Mouse (Mus musculus) natural killer cell, adult 2 months (primary cell): Measurements from ENCODE around the gene Dzip1l.
"Not testable (repeated sequence)": the region's sequence is repeated elsewhere in the genome, so short reads cannot be mapped to it uniquely, and the experiment has no call there.

Experiments used
- DNase-seq, 2 experiments: peaks; one replicate each; pipeline ENCODE4 v3.0.0; 2022; ENCODE audit warnings: low spot score in 2 of 2

Gene Dzip1l

GRCm38 (mm10) chr9:99629281-99630011 lies at the start of gene Dzip1l:
TSS of gene Dzip1l (plus strand) at chr9:99629496.
- DNase-seq: no peak

- peak; percentile 8 to 26 for DNase-seq
Observed at GRCm38 (mm10) chr9:99580655-99581054, 48.6 kb upstream of the Dzip1l start.

GRCm38 (mm10) chr9:99587505-99588202 lies 41.6 kb upstream of the Dzip1l start:
- peak; percentile 28 to 46 for DNase-seq

GRCm38 (mm10) chr9:99591144-99591543 lies 38.2 kb upstream of the Dzip1l start:
- DNase-seq: no peak

- DNase-seq: not testable (repeated sequence)
Observed at GRCm38 (mm10) chr9:99599127-99599526, 30.2 kb upstream of the Dzip1l start.

GRCm38 (mm10) chr9:99603566-99603965 lies 25.7 kb upstream of the Dzip1l start:
- DNase-seq: no peak

- no peak for DNase-seq
Observed at GRCm38 (mm10) chr9:99612202-99612601, 17.1 kb upstream of the Dzip1l start, which contains the start of gene A4gnt. TSS of gene A4gnt (plus strand) at chr9:99612502.

- DNase-seq: no peak
Observed at GRCm38 (mm10) chr9:99619688-99620087, 9.6 kb upstream of the Dzip1l start.

- no peak for DNase-seq
Observed at GRCm38 (mm10) chr9:99620196-99620595, 9.1 kb upstream of the Dzip1l start.

- DNase-seq: no peak
Observed at GRCm38 (mm10) chr9:99622034-99622433, 7.3 kb upstream of the Dzip1l start.

GRCm38 (mm10) chr9:99622966-99623365 lies 6.3 kb upstream of the Dzip1l start:
- DNase-seq: no peak

- DNase-seq: no peak
Observed at GRCm38 (mm10) chr9:99624117-99624516, 5.2 kb upstream of the Dzip1l start.

GRCm38 (mm10) chr9:99628581-99628980 lies 715 bp upstream of the Dzip1l start:
- DNase-seq: no peak

GRCm38 (mm10) chr9:99630071-99630470 lies 775 bp downstream of the Dzip1l start:
- no peak for DNase-seq

GRCm38 (mm10) chr9:99630528-99631125 lies 1.3 kb downstream of the Dzip1l start:
- no peak for DNase-seq

- DNase-seq: no peak
Observed at GRCm38 (mm10) chr9:99631781-99632180, 2.5 kb downstream of the Dzip1l start.

GRCm38 (mm10) chr9:99632264-99632663 lies 3.0 kb downstream of the Dzip1l start:
- DNase-seq: no peak

- no peak for DNase-seq
Observed at GRCm38 (mm10) chr9:99636776-99637175, 7.5 kb downstream of the Dzip1l start.

- DNase-seq: no peak
Observed at GRCm38 (mm10) chr9:99637227-99637626, 7.9 kb downstream of the Dzip1l start.

GRCm38 (mm10) chr9:99637736-99638135 lies 8.4 kb downstream of the Dzip1l start:
- no peak for DNase-seq

- no peak for DNase-seq
Observed at GRCm38 (mm10) chr9:99639957-99640356, 10.7 kb downstream of the Dzip1l start.

- DNase-seq: no peak
Observed at GRCm38 (mm10) chr9:99645416-99645815, 16.1 kb downstream of the Dzip1l start.

GRCm38 (mm10) chr9:99646102-99646501 lies 16.8 kb downstream of the Dzip1l start:
- DNase-seq: no peak
